Mouse (Mus musculus) neural tube, postnatal 0 days (tissue): ENCODE measurements around the gene Slc9a2. TPM values are rescaled to one million over a fixed set of nuclear protein-coding genes. Genes with fewer than 3 reads are reported as not detected.

Source experiments
- polyA plus RNA-seq: library from polyadenylated mRNA; unstranded; fragments of >200 nt; fragmentation: Nextera tagmentation; extraction: Ambion mirVana; gene quantifications from 2 replicates; pipeline ENCODE4 v1.2.1, GENCODE M21; 2015

Slc9a2 gene
- 1.1 and 1.4 TPM in 2 replicates for polyA plus RNA-seq

GRCm38 (mm10) chr1:40680067-40680867, at the start of gene Slc9a2:
Slc9a2 (plus strand) TSS chr1:40680574.

GRCm38 (mm10) chr1:40790324-40791141, 110.2 kb downstream of the Slc9a2 start, which contains the start of gene Mfsd9:
Mfsd9 (minus strand) TSS chr1:40790687.

GRCm38 (mm10) chr1:40805351-40805750, 125.0 kb downstream of the Slc9a2 start, which contains the start of gene Tmem182:
Tmem182 (plus strand) TSS chr1:40805601.

Other genes starting within 250 kb of the Slc9a2 start
- not detected in 2 replicates for gene Il18r1, start 215.0 kb upstream of the Slc9a2 start, polyA plus RNA-seq
- 0.13 and 0.27 TPM in 2 replicates for gene Il18rap, start 165.2 kb upstream of the Slc9a2 start, polyA plus RNA-seq
- gene Slc9a4, start 100.5 kb upstream of the Slc9a2 start, polyA plus RNA-seq: 0.08 and 0.09 TPM in 2 replicates
- gene Mfsd9, start 110.1 kb downstream of the Slc9a2 start, polyA plus RNA-seq: 6.2 and 7.4 TPM in 2 replicates
- gene Tmem182, start 125.0 kb downstream of the Slc9a2 start, polyA plus RNA-seq: 0.19 and 0.39 TPM in 2 replicates